Mouse (Mus musculus): ENCODE data around the gene Gm14862. TPM values are rescaled to one million over a fixed set of nuclear protein-coding genes. Genes with fewer than 3 reads are reported as not detected.
"Not testable (repeated sequence)": the region's sequence is repeated elsewhere in the genome, so short reads cannot be mapped to it uniquely, and the experiment has no call there.

Gene Gm14862
- total RNA-seq (2014; fragmentation: Nextera tagmentation) (not detected in 2 replicates), total RNA-seq (2017) (not detected in 2 replicates)

- ATAC-seq (replicated peaks; ENCODE audit: low FRiP score, low TSS enrichment, poor library complexity, severe bottlenecking), result peak; percentile 63
These were observed at the start of gene Gm14862 for GRCm38 (mm10) chrX:9256766-9257165. Gene Gm14862 (minus strand): TSS chrX:9256899.

- peak; percentile 83 for ATAC-seq (replicated peaks; ENCODE audit: low FRiP score, low TSS enrichment, poor library complexity, severe bottlenecking)
These were observed 46.8 kb upstream of the Gm14862 start for GRCm38 (mm10) chrX:9303455-9303854.

GRCm38 (mm10) chrX:9302791-9303190, 46.1 kb upstream of the Gm14862 start:
- no peak for ATAC-seq (replicated peaks; ENCODE audit: low FRiP score, low TSS enrichment, poor library complexity, severe bottlenecking)

GRCm38 (mm10) chrX:9298413-9298864, 41.7 kb upstream of the Gm14862 start:
- ATAC-seq (replicated peaks; ENCODE audit: low FRiP score, low TSS enrichment, poor library complexity, severe bottlenecking), result peak; percentile 100

GRCm38 (mm10) chrX:9293140-9293829, 36.6 kb upstream of the Gm14862 start:
- ATAC-seq (replicated peaks; ENCODE audit: low FRiP score, low TSS enrichment, poor library complexity, severe bottlenecking), result not testable (repeated sequence)

GRCm38 (mm10) chrX:9283464-9283863, 26.8 kb upstream of the Gm14862 start, which contains the start of gene H2al1m:
Gene H2al1m (plus strand): TSS chrX:9283764.
- ATAC-seq (replicated peaks; ENCODE audit: low FRiP score, low TSS enrichment, poor library complexity, severe bottlenecking), result not testable (repeated sequence)

- ATAC-seq (replicated peaks; ENCODE audit: low FRiP score, low TSS enrichment, poor library complexity, severe bottlenecking), result peak; percentile 42
These were observed 17.6 kb upstream of the Gm14862 start for GRCm38 (mm10) chrX:9274321-9274720.

- ATAC-seq (replicated peaks; ENCODE audit: low FRiP score, low TSS enrichment, poor library complexity, severe bottlenecking), result 0 out of 2 replicates have a peak, but pooled peaks have one; percentile 12
These were observed 16.8 kb upstream of the Gm14862 start for GRCm38 (mm10) chrX:9273377-9274002.

- ATAC-seq (replicated peaks; ENCODE audit: low FRiP score, low TSS enrichment, poor library complexity, severe bottlenecking), result peak; percentile 66
These were observed 16.0 kb upstream of the Gm14862 start, which contains the start of gene Xk for GRCm38 (mm10) chrX:9272460-9273361. Gene Xk (plus strand): TSS chrX:9272756.

- ATAC-seq (replicated peaks; ENCODE audit: low FRiP score, low TSS enrichment, poor library complexity, severe bottlenecking), result 0 out of 2 replicates have a peak, but pooled peaks have one; percentile 3
These were observed 15.3 kb upstream of the Gm14862 start for GRCm38 (mm10) chrX:9271947-9272459.

GRCm38 (mm10) chrX:9271112-9271511, 14.4 kb upstream of the Gm14862 start:
- no peak for ATAC-seq (replicated peaks; ENCODE audit: low FRiP score, low TSS enrichment, poor library complexity, severe bottlenecking)

GRCm38 (mm10) chrX:9259267-9259666, 2.6 kb upstream of the Gm14862 start:
- no peak for ATAC-seq (replicated peaks; ENCODE audit: low FRiP score, low TSS enrichment, poor library complexity, severe bottlenecking)

GRCm38 (mm10) chrX:9257831-9258230, 1.1 kb upstream of the Gm14862 start:
- no peak for ATAC-seq (replicated peaks; ENCODE audit: low FRiP score, low TSS enrichment, poor library complexity, severe bottlenecking)

GRCm38 (mm10) chrX:9254901-9255300, 1.8 kb downstream of the Gm14862 start:
- no peak for ATAC-seq (replicated peaks; ENCODE audit: low FRiP score, low TSS enrichment, poor library complexity, severe bottlenecking)

GRCm38 (mm10) chrX:9253990-9254389, 2.7 kb downstream of the Gm14862 start:
- ATAC-seq (replicated peaks; ENCODE audit: low FRiP score, low TSS enrichment, poor library complexity, severe bottlenecking), result peak; percentile 74

- no peak for ATAC-seq (replicated peaks; ENCODE audit: low FRiP score, low TSS enrichment, poor library complexity, severe bottlenecking)
These were observed 7.8 kb downstream of the Gm14862 start for GRCm38 (mm10) chrX:9248911-9249310.

- peak; percentile 93 for ATAC-seq (replicated peaks; ENCODE audit: low FRiP score, low TSS enrichment, poor library complexity, severe bottlenecking)
These were observed 11.9 kb downstream of the Gm14862 start for GRCm38 (mm10) chrX:9244603-9245336.

GRCm38 (mm10) chrX:9243381-9243864, 13.3 kb downstream of the Gm14862 start:
- peak; percentile 34 for ATAC-seq (replicated peaks; ENCODE audit: low FRiP score, low TSS enrichment, poor library complexity, severe bottlenecking)
